Mouse (Mus musculus) yolk sac, embryonic 10.5 days (tissue): ENCODE results near the gene Gpr68.
A peak's percentile ranks its signal among the peaks of the same experiment; 100 is the strongest.

ENCODE experiments used
- DNase-seq: peaks from one replicate; pipeline ENCODE4 v3.0.0-alpha.2; 2017; ENCODE audit warnings: low spot score

The Gpr68 gene

DNA sequence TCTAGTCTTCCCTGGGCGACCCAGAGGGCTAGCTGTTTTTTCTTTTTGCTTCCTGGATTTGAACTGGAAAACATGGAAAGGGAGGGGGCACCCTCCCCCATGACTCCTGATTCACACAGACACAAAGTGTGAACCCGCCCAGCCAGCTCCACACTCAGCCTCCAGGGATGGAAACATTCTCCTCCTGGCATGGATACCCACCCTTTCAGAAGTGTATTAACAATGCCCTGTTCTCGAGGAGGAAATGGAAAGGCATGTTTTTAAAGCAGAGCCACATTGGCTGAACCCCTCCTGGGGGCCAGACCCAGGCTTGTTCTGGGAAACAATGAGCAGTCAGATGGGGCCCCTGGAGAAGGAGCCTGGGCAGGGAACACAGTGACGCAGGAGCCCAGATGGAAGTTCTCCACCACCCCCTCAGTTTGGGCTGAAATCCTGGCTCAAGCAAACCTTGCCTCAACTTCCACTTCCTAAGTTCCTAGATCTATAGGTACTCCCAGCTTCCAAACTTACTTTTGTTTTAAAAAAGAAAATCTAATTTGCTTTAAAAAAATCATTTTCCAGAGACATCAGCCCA, 39.9 kb downstream of the Gpr68 start:
- DNase-seq: no peak

DNA sequence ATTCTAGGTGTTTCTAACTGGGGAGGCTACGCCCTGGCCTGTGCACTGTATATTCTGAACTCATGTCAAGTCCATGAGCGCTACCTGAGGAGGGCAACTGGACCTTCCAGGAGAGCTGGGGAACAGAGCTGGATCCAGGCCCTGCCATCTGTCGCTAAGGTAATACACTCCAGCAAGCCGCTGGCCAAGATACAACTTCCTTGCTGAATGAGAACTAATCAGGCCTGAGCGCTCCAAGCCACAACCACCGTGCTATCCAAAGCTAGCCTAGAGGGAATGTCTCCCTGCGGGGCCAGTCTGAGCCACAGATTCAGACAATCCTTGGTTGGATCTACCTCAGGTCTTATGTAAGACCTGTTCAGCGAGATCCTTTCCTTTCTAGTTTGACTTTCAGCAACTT, 40.9 kb downstream of the Gpr68 start:
- no peak for DNase-seq

DNA sequence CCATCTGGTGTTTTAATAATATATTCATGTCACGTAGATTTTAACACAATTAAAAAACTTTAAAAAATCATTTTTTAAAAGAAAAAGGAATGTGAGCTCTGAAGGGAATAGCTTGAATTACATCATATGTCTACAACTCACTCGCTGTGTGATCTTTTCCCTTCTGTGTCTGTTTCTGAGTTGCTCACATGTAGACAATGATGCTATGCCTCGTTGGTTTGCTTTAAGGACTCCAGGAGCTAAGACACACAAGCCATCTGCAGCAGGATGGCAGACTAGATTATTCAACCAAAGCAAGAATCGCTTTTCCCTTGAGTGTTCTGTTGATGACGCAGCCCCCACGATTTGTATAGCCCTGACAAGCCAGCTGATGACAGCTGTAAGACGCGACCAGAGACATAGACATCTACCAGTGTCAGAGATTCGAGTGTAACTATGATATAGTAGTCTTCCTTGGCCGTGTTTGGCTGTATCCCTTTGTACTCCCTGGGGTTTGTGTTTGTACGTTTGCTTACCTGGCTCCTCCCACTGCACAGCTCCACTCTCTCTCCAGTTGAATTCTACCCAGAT, 42.4 kb downstream of the Gpr68 start:
- no peak for DNase-seq

DNA sequence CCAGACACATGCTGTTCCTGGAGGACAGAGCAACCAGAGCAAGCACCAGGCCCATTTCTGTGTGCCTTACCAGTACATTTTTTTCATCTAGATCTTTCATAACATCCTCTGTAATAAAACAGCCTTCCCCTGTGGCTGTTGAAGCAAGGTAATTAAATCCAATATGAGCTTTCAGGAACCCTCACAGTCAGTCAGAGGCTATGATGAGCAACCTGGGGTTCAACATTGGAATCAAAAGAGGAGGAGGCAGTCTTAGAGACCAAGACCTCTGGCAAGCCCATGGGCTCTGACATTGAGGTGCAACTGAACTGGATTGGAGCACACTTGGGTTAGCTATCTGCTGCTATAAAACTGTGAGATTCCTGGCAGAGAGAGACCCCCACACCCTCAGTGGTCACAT, 42.9 kb downstream of the Gpr68 start:
- DNase-seq: no peak

DNA sequence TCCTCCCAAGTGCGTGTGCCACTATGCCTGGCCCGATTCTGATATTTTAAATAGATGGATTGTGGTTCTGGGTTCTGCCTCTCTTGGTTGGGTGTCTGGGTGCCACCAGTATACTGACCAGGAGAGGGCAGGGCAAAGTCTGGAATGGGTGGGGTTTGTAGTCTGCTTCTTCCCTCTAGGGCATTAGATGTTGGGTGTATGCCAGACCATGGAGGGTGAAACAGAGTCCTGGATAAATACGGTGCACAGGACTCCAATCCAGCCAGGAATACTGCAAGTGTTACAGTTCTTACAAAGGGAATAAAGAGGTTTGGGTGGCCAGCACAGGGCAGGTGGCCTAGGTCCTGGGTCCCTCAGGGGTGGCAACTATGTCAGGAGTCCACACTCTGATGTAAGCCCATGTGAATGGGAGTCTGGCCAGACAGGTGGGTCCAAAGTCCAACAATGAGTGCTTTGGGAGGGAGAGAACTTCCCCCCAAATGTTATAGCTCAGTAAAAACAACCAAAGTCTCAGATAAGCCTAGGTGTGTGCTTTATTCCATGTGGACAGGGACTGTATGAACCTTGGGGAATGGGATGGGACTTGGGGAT, 45.0 kb downstream of the Gpr68 start:
- DNase-seq: no peak

DNA sequence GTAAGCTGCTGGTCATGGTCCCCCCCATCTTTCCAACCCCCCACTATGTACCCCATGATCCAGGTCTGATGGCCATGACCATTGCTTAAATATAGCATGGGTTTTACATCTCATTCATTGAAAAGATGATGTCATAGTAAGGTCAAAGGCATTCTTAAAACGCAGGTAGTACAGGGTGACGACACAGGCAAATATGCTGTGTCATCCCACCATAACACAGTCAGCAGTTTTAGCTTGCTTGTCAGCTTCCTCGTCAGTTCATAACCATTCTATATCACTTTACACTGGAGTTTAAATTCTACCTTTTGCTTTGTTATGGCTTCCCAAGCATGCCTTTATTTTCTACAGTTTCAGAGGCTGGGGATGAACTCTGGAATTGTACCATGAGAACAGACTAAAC, 45.7 kb downstream of the Gpr68 start:
- no peak for DNase-seq

DNA sequence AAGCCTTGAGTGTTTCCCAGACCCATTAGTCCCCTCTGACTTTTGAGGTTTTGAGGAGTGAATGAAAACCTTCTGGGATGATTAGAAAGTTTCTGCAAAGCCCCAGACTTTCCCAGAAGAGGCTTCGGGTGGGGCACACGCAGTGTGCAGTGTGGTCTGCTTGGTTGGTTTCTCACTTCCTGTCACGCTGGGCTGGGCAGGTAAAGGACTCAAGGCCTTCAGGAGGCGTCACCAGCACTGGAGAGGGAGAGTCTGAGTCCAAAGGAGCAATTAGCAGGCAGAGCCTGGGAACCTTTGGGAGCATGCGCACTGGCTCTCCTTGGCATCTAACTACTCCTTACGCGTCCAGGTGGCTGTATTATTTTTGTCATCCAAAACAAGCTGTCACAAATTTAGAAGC, 50.2 kb downstream of the Gpr68 start:
- no peak for DNase-seq

DNA sequence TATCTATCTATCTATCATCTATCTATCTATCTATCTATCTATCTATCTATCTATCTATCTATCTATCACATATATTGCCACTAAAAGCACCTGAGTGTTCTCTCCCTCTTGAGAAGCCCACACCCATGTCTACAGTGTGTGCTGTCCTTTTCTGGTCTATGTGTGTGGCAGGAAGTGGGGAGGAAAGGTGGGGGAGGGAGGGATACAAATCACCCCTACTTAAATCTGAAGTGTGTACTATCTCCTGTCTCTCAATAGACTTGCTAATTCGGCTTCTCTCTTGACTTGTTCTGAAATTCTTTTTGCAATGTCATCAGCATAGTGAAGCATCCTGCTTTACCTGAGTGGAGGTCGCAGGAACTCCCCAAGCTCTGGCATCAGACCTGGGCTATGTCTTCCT, 51.7 kb downstream of the Gpr68 start:
- no peak for DNase-seq

DNA sequence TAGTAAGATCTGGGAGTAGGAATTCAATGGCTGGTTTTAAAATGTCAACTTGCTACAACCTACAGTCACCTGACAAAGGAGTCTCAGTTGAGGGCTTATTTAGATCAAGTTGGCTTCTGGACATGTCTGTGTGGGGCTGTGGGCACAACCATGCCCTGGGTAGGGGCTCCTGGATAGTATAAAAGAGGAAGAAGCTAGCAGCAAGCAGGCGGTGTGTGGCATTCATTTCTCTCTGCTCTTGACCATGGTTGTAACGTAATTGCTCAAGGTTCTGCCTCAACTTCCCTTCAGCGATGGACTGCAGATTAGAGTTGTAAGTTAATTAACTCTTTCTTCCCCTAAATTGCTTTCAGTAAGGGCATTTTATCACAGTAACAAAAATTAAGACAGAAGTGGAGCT, 55.6 kb downstream of the Gpr68 start:
- no peak for DNase-seq

DNA sequence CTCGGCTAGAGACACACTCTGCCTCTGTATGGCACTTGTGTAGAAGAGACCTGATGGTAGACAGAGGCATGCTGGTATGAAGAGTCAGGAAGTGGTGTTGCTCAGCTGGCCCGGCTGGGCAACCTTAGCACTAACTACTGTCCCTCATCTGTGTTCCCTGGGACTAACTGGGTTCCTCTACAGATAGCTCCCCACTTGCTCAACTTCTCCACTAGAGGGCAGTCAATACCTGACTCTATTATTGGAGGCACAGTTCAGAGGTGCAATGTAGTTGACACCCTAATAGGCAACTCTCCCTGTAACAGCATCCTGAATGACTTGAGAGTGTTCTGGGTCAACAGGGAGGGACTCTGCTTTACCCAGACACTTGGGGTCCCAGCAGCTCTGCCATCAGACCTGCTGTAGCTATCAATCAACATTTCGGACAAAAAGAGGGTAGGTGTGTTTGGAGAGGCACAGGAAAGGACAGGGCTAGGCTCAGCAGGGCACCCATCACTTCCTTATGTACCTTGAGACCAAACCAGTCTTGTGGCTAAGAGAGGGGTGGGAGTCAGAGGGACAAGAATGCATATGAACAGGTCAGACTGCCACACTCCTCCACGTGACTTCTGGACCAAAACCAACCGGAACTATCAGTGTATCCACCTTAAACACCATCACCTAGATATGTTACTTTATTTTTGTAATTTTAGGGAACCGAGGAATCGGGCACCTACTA, 58.4 kb downstream of the Gpr68 start:
- DNase-seq: no peak

DNA sequence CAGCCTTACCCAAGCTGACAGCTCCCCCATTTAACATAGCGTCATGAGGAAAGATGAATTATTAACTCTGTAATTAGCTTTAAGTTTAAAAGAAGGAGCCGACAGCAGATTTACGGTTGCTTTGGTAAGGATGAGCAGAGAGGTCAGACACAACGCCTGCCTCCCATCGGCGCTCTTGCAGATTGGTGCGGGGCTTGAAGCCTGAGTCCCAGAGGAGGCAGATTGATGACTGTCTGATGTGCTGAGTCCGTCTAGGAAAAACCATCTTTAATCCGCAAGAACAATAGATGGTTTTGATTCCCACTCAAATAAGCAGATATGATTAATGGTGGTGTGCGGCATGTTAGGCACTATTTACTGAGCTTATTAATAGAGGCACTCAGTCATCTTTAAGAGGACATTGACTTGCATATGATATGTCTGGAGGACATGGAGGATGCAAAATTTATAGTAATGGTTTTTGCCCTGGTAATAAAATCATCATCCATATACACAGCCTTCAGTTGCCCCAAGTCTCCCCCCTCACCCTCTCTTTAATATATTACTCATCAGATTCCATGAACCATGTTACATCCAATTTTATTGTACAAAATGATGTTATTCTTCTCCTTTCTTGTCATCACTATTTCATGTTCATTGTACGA, 60.4 kb downstream of the Gpr68 start:
- no peak for DNase-seq

DNA sequence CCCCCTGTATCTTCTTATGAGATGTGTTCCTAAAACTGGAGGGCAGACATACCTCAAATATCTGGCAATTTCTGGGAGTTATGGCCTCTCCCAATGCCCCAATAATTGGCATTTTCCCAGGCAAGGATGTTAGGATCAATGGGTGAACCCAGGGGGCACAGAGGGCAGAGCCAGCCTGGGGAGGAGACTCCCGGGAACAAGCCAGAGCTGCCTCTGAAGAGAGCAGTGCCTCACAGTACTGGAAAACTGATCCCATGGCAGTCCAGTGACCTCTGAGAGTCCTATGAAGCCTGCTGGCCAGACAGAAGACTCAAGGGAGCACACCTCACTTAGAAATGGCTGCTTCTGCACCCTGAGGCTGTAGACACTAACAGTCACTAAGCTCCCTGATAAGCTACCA, 61.4 kb downstream of the Gpr68 start:
- DNase-seq: no peak

DNA sequence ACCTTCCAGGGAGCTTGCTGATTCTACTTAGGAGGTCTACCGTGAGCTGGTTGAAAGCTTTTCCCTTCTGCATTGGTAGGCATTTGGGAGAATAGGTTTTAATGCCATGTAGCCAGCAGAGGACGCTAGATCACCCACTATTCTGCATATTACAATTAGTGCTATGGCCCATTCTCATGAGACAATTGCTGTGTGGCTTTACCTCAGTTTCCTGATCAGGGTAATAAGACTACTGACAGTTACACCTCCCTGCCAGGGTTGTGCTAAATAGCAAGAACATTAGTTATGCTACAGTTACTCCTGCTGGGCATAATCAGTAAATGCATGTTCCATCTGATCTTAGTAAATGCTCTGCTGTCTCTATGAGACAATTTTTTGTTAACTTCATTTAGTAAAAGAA, 62.2 kb downstream of the Gpr68 start:
- DNase-seq: no peak

DNA sequence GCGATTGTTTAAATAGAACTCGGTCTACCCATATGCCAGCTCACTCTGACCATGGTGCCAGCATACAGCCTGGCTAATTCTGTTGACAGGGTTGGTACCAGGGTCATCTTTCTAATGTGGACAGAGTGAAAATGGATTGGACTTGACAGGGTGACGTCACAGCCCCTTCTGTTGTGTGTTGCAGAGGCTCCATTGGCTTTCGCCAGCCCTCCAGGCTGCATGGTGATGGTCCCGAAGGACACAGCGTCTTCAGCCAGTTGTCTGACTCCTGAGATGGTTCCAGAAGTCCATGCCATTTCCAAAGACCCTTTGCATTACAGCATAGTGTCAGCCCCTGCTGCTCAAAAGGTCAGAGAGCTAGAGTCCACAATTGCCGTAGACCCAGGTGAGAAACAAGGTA, 63.5 kb downstream of the Gpr68 start:
- DNase-seq: no peak

DNA sequence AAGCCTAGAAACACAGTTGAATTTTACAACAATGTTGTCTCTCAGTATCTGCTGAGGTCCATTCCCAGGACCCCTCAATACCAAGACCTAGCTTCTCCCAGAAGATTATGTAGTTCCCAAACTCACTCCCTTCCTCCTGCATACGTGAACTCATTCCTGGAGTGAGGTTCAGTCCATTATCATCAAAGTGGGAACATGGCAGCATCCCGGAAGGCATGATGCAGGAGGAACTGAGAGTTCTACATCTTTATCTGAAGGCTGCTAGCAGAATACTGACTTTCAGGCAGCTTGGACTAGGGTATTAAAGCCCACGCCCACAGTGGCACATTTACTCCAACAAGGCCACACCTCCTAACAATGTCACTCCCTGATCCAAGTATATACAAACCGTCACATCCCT, 64.8 kb downstream of the Gpr68 start:
- no peak for DNase-seq

DNA sequence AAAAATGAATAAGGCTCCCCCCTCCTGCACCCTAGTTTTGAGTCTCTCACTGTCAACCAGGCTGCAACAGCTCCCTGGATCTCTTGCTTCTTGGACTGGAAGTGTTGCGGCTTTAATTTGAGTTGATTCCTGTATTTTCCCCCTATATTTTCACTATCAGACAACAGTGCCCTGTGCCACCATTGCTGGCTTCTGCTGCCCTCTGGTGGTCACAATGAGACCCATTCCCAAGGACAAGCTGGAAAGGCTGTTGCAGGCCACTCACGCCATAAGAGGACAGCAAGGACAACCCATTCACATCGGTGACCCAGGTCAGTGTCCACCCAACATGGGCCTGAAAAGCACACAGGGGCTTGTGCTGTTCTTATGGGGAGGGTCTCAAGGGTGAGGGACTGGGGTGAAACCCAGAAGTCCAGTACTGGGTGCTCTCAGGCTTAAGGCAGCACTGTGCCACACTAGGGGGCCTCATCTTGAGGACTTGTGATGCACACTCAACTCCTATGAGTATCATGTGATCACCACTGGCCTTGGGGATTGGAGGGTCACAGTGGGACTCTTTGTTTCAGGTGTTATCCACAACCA, 66.7 kb downstream of the Gpr68 start:
- peak; percentile 50 for DNase-seq

DNA sequence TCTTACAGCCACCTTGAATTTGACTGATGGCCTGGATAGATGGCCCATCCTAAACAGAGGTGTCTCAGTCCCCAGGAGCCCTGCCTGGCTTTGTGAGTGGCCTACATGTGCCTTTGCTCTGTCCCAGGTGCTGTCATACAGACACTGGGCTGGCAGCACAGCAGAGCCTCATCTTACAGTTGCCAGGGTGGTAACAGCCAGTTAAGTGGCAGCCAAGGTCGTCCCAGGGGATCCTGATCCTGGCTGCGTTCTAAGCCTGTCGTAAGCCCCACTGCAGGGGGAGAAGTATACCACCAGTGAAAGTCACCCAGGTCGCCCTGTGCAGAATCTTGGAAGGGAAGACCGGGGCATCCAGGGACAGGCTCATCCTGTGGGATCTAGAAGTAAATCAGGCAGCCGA, 68.1 kb downstream of the Gpr68 start:
- DNase-seq: no peak

DNA sequence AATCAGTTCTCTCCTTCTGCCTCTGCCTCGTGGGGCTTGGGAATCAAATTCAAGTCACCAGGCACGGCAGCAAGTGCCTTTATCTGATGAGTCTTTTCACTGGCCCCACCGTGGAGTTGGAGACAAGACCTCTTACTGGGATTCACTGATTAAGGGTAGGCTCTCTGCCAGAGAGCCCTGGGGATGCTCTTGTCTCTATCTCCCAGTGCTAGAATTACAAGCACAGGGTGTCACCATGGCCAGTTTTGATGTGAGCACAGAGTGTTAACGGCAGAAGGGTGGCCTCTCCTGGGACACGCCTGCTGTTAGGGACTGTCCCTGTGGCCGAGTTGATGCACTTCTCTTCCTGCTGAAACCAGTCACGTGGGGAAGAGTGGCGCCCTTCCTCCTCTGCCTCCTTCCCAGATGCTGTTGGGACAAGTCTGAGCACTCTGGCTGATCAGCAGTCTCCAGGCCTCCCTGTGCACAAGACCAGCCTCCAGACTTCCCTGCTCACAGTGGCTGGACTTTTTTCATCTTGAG, 68.9 kb downstream of the Gpr68 start:
- no peak for DNase-seq

DNA sequence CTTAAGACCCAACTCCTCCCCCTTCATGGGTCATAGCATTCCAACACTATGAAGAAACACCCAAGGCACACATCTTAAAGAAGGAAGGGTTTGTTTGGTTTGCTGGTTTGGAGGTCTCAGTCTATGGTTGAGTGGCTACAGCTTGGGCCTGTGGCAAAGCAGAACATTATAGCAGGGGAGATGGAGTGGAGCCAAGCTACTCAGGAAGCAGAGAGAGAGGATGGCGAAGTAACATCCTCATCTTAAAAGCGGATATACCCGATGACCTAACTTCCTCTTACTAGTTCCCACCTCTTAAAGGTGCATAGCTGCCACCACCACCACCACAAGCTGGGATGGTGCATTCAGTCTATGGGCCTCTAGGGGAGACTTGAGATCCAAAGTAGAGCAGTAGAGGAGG, 70.8 kb downstream of the Gpr68 start:
- DNase-seq: no peak

DNA sequence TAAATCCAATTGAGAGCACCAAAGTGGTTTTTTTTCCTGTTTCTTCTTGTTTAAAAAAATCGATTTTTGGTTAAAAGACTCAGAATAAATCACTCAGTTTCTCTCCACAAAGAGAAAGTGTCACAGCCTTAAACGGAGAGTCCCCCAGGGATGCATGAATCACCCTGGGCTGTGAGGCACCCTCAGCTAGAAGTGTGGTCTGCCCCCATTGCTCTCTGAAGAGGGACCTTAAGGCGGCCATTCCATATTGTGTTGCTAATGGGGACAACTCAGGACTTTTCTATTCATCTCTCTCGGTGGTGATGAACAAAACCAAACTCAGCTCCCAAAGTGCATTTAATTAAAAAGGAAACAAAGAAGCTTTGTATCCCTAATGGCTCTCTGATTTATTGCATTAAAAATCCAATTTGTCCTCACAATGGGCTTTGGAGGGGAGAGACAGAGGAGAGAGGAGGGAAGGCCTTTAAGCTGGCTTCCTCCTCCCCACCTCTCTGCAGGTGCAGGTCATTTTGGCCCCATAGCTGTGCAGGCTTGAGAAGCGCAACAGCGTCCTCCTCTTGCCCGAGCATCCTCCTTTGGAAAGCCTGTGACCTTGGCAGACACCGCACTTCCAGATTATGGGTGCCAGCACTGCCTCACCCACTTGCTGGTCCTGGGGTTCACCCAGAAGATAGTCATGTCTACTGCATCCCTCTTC, 76.2 kb downstream of the Gpr68 start:
- DNase-seq: no peak

DNA sequence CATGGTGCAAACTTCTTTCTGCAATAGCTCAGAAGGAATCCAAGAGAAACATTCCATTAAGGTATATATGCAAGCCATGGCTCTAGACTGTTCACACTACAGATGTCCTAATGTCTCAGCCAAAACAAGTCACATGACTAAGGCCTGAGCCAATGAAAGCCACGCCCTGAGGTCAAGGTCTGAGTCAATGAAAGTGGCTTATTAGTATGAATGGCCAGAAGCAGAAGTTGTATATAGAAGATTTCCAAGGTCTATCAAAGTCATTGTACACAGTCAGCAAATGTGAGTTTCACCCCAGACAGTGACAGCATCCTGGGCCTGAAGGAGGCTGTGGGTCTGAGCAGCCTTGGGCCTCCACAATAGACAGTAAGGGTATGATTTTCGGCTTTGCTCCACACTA, 77.0 kb downstream of the Gpr68 start:
- no peak for DNase-seq
